Mouse (Mus musculus) liver, postnatal 0 days (tissue): ENCODE data around the gene Pde4dip.

Experiments used
- CTCF ChIP-seq: sonication (generic); IDR thresholded peaks from 2 replicates; pipeline ENCODE4 v1.5.1; 2016; ENCODE audit warnings: antibody characterized with exemption, low read depth
- EP300 ChIP-seq: IDR thresholded peaks from 2 replicates; pipeline ENCODE4 v1.6.1; 2016; ENCODE audit warnings: antibody characterized with exemption, low read depth, mild to moderate bottlenecking

GRCm38 (mm10) chr3:97759846-97760245 is 128.7 kb downstream of the Pde4dip start:
- TF ChIP-seq CTCF (no peak), EP300 (no peak)
